Mouse (Mus musculus) liver, embryonic 13.5 days (tissue): ENCODE results near the gene Gm36864. TPM values are rescaled to one million over a fixed set of nuclear protein-coding genes. Genes with fewer than 3 reads are reported as not detected.

Source experiments
- ATAC-seq: fragments of 200-750 bp; cut with Nextera tagmentation; 2 replicates; pipeline ENCODE4 v1.8.0; 2017; ENCODE audit warnings: low read depth, mild to moderate bottlenecking, moderate number of reproducible peaks, moderate library complexity
- DNase-seq: peaks from one replicate; pipeline ENCODE4 v3.0.0; 2022
- H3K27ac ChIP-seq: fragments of 300-500 bp; sonication (generic); 2 replicates; pipeline ENCODE4 v1.5.1; 2015; ENCODE audit warnings: moderate library complexity, mild to moderate bottlenecking, inconsistent platforms
- H3K27me3 ChIP-seq: fragments of 300-500 bp; sonication (generic); 2 replicates; pipeline ENCODE4 v1.6.1; 2015; ENCODE audit warnings: mild to moderate bottlenecking, inconsistent platforms
- H3K36me3 ChIP-seq: fragments of 300-500 bp; sonication (generic); 2 replicates; pipeline ENCODE4 v1.6.1; 2015; ENCODE audit warnings: mild to moderate bottlenecking, inconsistent platforms
- H3K4me1 ChIP-seq: fragments of 300-500 bp; sonication (generic); replicated peaks from 2 replicates; pipeline ENCODE4 v1.6.1; 2015; ENCODE audit warnings: inconsistent platforms
- H3K4me2 ChIP-seq: fragments of 300-500 bp; sonication (generic); 2 replicates; pipeline ENCODE4 v1.6.1; 2015; ENCODE audit warnings: inconsistent platforms, mild to moderate bottlenecking, moderate library complexity
- H3K4me3 ChIP-seq: fragments of 300-500 bp; sonication (generic); replicated peaks from 2 replicates; pipeline ENCODE4 v1.5.1; 2015; ENCODE audit warnings: mild to moderate bottlenecking, inconsistent platforms
- H3K9ac ChIP-seq: fragments of 300-500 bp; sonication (generic); 2 replicates; pipeline ENCODE4 v1.6.1; 2015; ENCODE audit warnings: mild to moderate bottlenecking, inconsistent platforms
- H3K9me3 ChIP-seq: fragments of 300-500 bp; sonication (generic); replicated peaks from 2 replicates; pipeline ENCODE4 v1.6.1; 2016; ENCODE audit warnings: inconsistent platforms
- WGBS: fragments of 180-500 bp; shearing (Covaris S2); methylation state at CpG from one replicate; pipeline ENCODE4 v1.1.7; 2015; ENCODE audit not compliant: insufficient replicate concordance; 5-methylcytosine and 5-hydroxymethylcytosine counted together
- polyA plus RNA-seq: library from polyadenylated mRNA; unstranded; fragments of >200 nt; fragmentation: Nextera tagmentation; extraction: Ambion mirVana; gene quantifications from 2 replicates; pipeline ENCODE4 v1.2.1, GENCODE M21; 2015

Gene Gm36864
- polyA plus RNA-seq, 1 experiment from 2014 or later: not detected

DNA sequence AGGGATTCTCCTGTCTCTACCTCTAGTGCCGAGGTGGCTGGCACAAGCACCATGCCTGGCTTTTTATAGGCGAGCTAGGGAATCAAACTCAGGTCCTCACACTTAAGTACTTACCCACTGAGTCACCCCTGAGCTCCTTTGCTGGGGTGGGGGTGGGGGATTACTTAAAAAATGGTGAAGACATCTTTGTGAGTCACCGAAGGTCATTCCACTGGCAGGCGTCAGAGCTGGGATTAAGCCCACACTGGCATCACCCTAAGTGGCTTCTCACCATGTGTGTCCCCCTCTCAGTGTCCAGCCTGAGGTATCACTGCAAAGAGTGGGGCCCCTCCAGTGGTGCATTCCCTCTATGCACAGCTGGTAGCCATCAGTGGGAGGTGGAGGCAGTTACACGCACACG lies 24.4 kb downstream of the Gm36864 start:
- Histone ChIP-seq H3K27ac (no peak overlapping the region), H3K4me3 (no peak overlapping the region), H3K9me3 (no peaks in the 10 kb centered on the region), H3K36me3 (no peaks in the 10 kb centered on the region), H3K4me2 (no peak overlapping the region), H3K4me1 (peaks cover 5% of the 10 kb centered on the region; the same call in 1 of the 2 replicates), H3K27me3 (peaks cover 41% of the 10 kb centered on the region), H3K9ac (no peak overlapping the region)
- WGBS: 56% methylated on average over 6 of the region's 6 CpGs
- ATAC-seq (no peak), DNase-seq (no peak)

GRCm38 (mm10) chr7:44261147-44261546 lies 25.2 kb downstream of the Gm36864 start, which contains the start of gene Gm15517:
TSS of gene Gm15517 (plus strand) at chr7:44261447.
- H3K9me3 ChIP-seq: no peaks in the 10 kb centered on the region
- H3K36me3 ChIP-seq: no peaks in the 10 kb centered on the region
- H3K27me3 ChIP-seq: peaks cover 41% of the 10 kb centered on the region
- ATAC-seq (no peak), DNase-seq (no peak)
- peaks cover 5% of the 10 kb centered on the region; the same call in 1 of the 2 replicates for H3K4me1 ChIP-seq
- no peak within 1 kb of the TSS for H3K27ac ChIP-seq
- H3K4me2 ChIP-seq: no peak within 1 kb of the TSS
- no peak within 1 kb of the TSS for H3K9ac ChIP-seq
- H3K4me3 ChIP-seq: no peak within 1 kb of the TSS
- WGBS: 43% methylated on average over 5 of the region's 5 CpGs

DNA sequence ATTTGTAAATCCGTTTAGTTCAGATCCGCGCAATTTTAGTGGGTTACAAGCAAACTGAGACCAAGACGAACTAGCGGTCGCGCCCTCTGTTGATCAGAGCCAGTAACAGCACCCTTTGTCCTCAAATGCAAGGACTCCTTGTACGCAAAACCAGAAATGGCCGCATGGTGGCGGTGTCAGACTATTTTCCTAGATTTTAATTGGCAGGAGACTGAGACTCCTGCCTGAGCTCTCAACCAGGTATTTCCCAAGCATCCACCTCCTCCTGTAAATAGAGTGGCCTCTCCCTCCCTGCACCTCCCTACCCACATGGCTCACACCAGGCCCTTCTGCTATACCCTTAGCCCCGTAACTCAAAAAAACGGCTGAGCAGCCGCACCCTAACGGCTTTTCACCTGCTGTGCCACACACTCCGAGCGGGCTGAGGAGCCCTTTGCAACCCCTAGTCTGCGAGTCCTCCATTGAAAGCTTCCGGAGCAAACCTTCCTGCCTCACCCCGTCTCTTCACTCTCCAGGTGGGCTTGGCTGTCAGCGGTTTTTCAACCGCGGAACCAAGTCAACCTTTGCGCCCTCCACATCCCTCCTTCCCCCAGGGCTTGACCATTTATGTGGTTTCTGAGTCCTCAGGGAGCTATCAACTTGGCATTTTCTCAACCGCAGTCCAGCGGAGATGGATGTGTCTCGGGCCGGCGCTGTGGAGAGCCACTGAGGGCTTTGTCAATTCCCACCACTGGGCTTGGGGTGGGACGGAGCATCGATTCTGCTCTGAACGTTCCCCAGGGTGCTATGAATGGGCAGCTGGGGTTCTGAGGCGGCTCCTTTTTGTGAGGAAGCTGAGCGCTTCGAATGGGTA lies 27.0 kb downstream of the Gm36864 start:
- ATAC-seq: peak; percentile 46; the same call in 1 of the 2 replicates
- H3K9ac ChIP-seq: no peak overlapping the region
- DNase-seq: peak; percentile 81
- H3K36me3 ChIP-seq: no peaks in the 10 kb centered on the region
- no peak overlapping the region for H3K27ac ChIP-seq
- H3K27me3 ChIP-seq: peaks cover 52% of the 10 kb centered on the region
- no peak overlapping the region for H3K4me2 ChIP-seq
- peak overlapping the region; percentile 14; the same call in 1 of the 2 replicates for H3K4me3 ChIP-seq
- H3K4me1 ChIP-seq: peaks cover 5% of the 10 kb centered on the region; the same call in 1 of the 2 replicates
- WGBS: 4% methylated on average over 34 of the region's 34 CpGs
- H3K9me3 ChIP-seq: no peaks in the 10 kb centered on the region

- no peak overlapping the region for H3K4me2 ChIP-seq
- no peak for ATAC-seq
- H3K36me3 ChIP-seq: no peaks in the 10 kb centered on the region
- no peaks in the 10 kb centered on the region for H3K9me3 ChIP-seq
- H3K4me3 ChIP-seq: no peak overlapping the region
- WGBS: 68% methylated on average over 11 of the region's 11 CpGs
- H3K4me1 ChIP-seq: peaks cover 3% of the 10 kb centered on the region; the same call in 1 of the 2 replicates
- no peak overlapping the region for H3K27ac ChIP-seq
- H3K9ac ChIP-seq: no peak overlapping the region
- no peak for DNase-seq
- peaks cover 40% of the 10 kb centered on the region for H3K27me3 ChIP-seq
These were observed 32.1 kb downstream of the Gm36864 start for GRCm38 (mm10) chr7:44268117-44268516.

DNA sequence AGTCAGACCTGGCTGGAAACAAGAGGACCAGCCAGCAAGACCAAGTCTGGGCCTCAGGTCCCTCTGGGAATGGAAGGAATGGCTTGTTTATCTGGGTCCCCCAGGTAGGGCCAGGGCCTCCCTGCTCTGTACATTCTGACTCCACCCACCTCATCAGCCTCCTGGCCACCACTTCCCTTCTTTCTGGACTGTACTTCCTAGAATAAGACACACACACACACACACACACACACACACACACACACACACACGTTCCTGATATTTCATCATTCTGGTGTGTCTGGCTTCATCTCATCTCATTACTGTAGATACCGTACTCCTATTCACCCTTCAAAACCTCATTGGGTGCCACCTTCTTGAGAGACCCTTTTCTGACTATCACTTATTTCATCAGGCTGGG lies 33.4 kb downstream of the Gm36864 start:
- ATAC-seq (no peak), DNase-seq (no peak)
- Histone ChIP-seq H3K27me3 (peaks cover 36% of the 10 kb centered on the region), H3K4me1 (no peaks in the 10 kb centered on the region), H3K9me3 (no peaks in the 10 kb centered on the region), H3K36me3 (no peaks in the 10 kb centered on the region), H3K9ac (no peak overlapping the region), H3K27ac (no peak overlapping the region), H3K4me3 (no peak overlapping the region), H3K4me2 (no peak overlapping the region)
- WGBS: 47% methylated on average over 2 of the region's 2 CpGs

DNA sequence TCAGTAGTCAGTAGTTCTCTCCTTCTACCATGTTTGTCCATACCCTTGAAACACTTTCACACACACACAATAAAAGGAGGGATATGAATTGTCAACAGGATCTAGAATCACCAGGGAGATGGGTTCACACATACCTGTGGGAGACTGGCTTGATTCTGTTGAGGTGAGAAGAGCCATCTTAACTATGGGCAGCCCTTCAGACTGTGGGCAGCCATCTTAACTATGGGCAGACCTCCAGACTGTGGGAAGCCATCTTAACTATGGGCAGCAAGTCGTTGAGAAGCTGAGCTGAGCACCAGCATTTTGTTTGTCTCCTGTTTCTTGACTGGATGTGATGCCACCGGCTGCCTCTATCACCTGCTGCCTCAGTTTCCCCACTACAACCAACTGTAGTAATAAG lies 35.3 kb downstream of the Gm36864 start:
- no peak for DNase-seq

GRCm38 (mm10) chr7:44272546-44272945 lies 36.6 kb downstream of the Gm36864 start:
- WGBS: 60% methylated on average over 7 of the region's 7 CpGs
- Histone ChIP-seq H3K9me3 (no peaks in the 10 kb centered on the region), H3K4me2 (no peak overlapping the region), H3K27ac (no peak overlapping the region), H3K27me3 (peaks cover 32% of the 10 kb centered on the region), H3K4me3 (no peak overlapping the region), H3K36me3 (no peaks in the 10 kb centered on the region), H3K9ac (no peak overlapping the region), H3K4me1 (no peaks in the 10 kb centered on the region)
- DNase-seq (no peak), ATAC-seq (no peak)

More for the DNA sequence above, 35.3 kb downstream of the Gm36864 start:
- Histone ChIP-seq H3K9me3 (no peaks in the 10 kb centered on the region), H3K4me2 (no peak overlapping the region), H3K27ac (no peak overlapping the region), H3K27me3 (peaks cover 39% of the 10 kb centered on the region), H3K4me1 (no peaks in the 10 kb centered on the region), H3K9ac (no peak overlapping the region), H3K36me3 (no peaks in the 10 kb centered on the region), H3K4me3 (no peak overlapping the region)
- WGBS: 56% methylated on average over 2 of the region's 2 CpGs
- no peak for ATAC-seq

GRCm38 (mm10) chr7:44273446-44273845 lies 37.5 kb downstream of the Gm36864 start:
- Histone ChIP-seq H3K27me3 (peaks cover 23% of the 10 kb centered on the region), H3K27ac (no peak overlapping the region), H3K4me2 (no peak overlapping the region), H3K4me1 (no peaks in the 10 kb centered on the region), H3K4me3 (no peak overlapping the region), H3K9ac (no peak overlapping the region), H3K36me3 (no peaks in the 10 kb centered on the region), H3K9me3 (no peaks in the 10 kb centered on the region)
- no peak for DNase-seq
- no peak for ATAC-seq
- 48% methylated on average over 7 of the region's 7 CpGs for WGBS

DNA sequence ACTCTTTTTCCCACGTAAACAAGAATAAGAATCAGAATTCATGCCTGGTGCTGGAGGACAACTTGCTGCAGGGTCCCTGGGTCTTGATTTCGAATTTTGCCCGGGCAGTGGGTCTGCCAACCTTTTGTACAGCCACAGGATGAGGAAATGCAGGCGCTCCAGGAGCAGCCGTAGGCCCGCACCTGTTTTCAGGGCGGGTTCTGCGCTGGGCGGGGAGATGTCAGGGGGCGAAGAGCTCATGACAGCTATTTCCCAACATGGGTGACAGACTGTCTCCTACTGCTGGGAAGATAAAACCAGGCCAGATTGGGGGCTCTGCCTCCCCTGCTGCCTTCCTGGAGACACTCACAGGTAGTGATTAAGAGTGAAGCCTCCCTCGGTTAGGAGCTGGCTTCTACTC lies 38.1 kb downstream of the Gm36864 start:
- no peak for ATAC-seq
- 28% methylated on average over 11 of the region's 11 CpGs for WGBS
- no peaks in the 10 kb centered on the region for H3K9me3 ChIP-seq

DNA sequence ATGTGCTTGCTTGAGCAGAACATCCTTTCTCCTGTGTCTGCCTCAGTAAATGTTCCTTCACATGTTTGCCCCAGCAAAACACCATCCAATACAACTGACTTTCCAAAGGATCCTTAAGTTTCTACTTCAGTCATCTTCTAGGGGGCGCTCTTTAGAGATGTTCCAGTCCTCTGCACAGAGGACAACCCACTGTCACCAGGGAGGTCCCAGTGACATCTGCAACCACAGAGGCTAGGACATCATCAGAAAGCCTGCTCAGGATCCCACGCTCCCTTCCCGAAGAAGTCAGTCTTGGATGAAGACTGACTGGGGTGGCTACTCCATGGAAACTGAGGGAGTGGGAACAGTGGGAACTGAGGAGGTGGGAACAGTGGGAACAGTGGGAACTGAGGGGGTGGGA lies 39.6 kb downstream of the Gm36864 start:
- DNase-seq: no peak
- no peak overlapping the region for H3K9ac ChIP-seq
- H3K4me2 ChIP-seq: no peak overlapping the region
- no peak overlapping the region for H3K4me3 ChIP-seq
- WGBS: 62% methylated on average over 3 of the region's 3 CpGs
- ATAC-seq: no peak
- no peak overlapping the region for H3K27ac ChIP-seq
- H3K4me1 ChIP-seq: no peaks in the 10 kb centered on the region
- no peaks in the 10 kb centered on the region for H3K9me3 ChIP-seq
- H3K36me3 ChIP-seq: no peaks in the 10 kb centered on the region
- peaks cover 20% of the 10 kb centered on the region for H3K27me3 ChIP-seq

More for the DNA sequence above, 38.1 kb downstream of the Gm36864 start:
- Histone ChIP-seq H3K27me3 (peaks cover 20% of the 10 kb centered on the region), H3K36me3 (no peaks in the 10 kb centered on the region), H3K4me2 (no peak overlapping the region), H3K4me1 (no peaks in the 10 kb centered on the region), H3K27ac (no peak overlapping the region), H3K4me3 (no peak overlapping the region), H3K9ac (no peak overlapping the region)
- DNase-seq: no peak

DNA sequence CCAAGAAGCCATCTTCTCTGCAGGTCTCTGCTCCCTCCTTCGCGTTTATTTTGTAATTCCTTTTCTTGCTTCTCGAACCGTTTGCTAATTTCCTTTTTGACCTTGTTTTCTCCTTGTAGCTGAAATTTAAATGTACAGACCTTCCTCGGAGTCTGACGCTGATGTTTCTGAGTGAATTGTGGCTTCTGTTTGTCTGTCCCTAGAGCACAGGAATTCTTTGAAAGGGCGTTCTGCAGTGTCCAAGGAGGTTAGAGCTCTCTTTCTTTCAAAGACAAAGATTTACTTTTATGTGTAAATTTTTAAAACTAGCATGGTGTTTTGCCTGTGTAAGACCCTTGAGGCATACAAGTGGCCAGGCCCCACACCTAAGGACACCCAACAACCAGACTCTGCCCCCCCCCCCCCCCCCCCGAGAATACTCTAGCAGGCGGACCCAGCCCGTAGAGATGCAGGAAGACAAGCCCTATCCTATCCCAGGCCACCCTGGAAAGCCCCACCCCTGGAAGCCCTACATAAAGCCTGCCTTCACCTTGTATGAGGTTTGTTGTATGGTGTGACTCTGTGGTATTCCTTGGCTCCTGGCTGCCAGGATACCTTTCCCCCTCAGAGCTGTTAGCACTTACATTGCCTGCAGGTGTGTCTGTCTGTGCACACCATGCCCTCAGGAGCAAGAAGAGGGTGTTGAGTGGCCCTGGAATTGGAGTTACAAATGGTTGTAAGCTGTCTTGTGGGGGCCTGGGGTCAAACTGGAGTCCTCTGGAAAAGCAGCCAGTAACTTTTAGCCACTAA lies 40.7 kb downstream of the Gm36864 start:
- no peaks in the 10 kb centered on the region for H3K36me3 ChIP-seq
- DNase-seq (no peak), ATAC-seq (no peak)
- H3K4me3 ChIP-seq: no peak overlapping the region
- H3K4me1 ChIP-seq: no peaks in the 10 kb centered on the region
- 61% methylated on average over 9 of the region's 10 CpGs for WGBS
- no peak overlapping the region for H3K9ac ChIP-seq
- no peak overlapping the region for H3K4me2 ChIP-seq
- no peak overlapping the region for H3K27ac ChIP-seq
- H3K27me3 ChIP-seq: peaks cover 20% of the 10 kb centered on the region
- H3K9me3 ChIP-seq: no peaks in the 10 kb centered on the region
